Mouse (Mus musculus): ENCODE results near the gene Rgs14. TPM values are rescaled to one million over a fixed set of nuclear protein-coding genes. Genes with fewer than 3 reads are reported as not detected.

Rgs14 gene
- polyA plus RNA-seq, 1 experiment, result 34.7 TPM

DNA sequence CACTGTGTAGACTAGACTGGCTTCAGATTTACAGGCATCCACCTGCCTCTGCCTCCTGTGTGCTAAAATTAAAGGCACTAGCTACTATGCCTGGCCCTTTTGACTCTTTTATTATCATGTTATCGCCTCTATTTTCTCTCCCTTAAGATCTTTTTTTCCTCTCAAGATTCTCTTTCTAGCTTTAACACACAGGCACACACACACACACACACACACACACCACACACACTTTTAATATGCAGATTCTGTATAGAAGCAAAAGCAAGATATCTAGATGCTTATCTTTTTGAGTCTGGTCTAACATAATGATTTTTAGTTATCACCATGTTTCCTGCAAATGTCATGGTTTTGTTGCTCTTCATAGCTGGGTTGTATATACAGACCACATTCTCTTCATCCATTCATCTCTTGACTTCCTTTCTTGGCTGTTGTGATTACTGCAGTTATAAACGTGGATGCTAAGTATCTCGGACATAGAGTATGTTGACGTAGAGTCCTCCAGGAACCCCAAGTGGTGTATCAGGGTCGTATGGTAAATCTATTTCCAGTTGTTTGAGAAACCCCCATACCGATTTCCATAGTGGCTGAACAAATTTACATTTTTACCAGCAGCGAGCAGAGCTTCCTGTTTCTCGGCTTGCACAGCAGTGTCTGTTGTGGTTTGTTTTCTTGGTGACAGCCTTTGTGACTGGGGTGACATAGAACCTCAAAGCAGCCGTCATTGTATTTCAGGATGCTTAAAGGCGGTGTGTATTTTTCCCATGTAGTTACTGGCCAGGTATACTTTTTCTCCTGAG lies 62.6 kb downstream of the Rgs14 start:
- Histone ChIP-seq H3K4me1 (ENCODE audit: control insufficient read depth, insufficient read depth, low read length) (peaks cover 37% of the 10 kb centered on the region), H3K4me3 (ENCODE audit: insufficient read depth, low read length) (no peak overlapping the region), H3K27ac (ENCODE audit: insufficient read depth, low read depth, low read length) (peak overlapping the region; percentile 62)
- TF ChIP-seq CTCF (IDR thresholded peaks at IDR 0.05; ENCODE audit: low read depth, low read length) (no peak), POLR2A (IDR thresholded peaks at IDR 0.05; ENCODE audit: borderline replicate concordance, low read depth, low read length) (no peak)

Other genes with a start within 250 kb of the Rgs14 start
- gene Gm17617, start 236.2 kb upstream of the Rgs14 start, polyA plus RNA-seq (2012; ENCODE audit: insufficient read depth, insufficient read length, missing spikeins), result not detected in 2 replicates
- gene Fgfr4, start 217.1 kb upstream of the Rgs14 start, polyA plus RNA-seq (2012; ENCODE audit: insufficient read depth, insufficient read length, missing spikeins), result not detected in 2 replicates
- gene Nsd1, start 159.9 kb upstream of the Rgs14 start, polyA plus RNA-seq (2012; ENCODE audit: insufficient read depth, insufficient read length, missing spikeins), result 51.0 and 51.4 TPM in 2 replicates
- 283 TPM in 2 replicates for gene Prelid1, start 49.2 kb upstream of the Rgs14 start, polyA plus RNA-seq (2012; ENCODE audit: insufficient read depth, insufficient read length, missing spikeins)
- 75.6 and 91.3 TPM in 2 replicates for gene Rab24, start 47.8 kb upstream of the Rgs14 start, polyA plus RNA-seq (2012; ENCODE audit: insufficient read depth, insufficient read length, missing spikeins)
- gene Mxd3, start 39.9 kb upstream of the Rgs14 start, polyA plus RNA-seq (2012; ENCODE audit: insufficient read depth, insufficient read length, missing spikeins), result 8.6 and 8.8 TPM in 2 replicates
- 94.1 and 94.6 TPM in 2 replicates for gene Lman2, start 6.9 kb upstream of the Rgs14 start, polyA plus RNA-seq (2012; ENCODE audit: insufficient read depth, insufficient read length, missing spikeins)
- gene Slc34a1, start 28.5 kb downstream of the Rgs14 start, polyA plus RNA-seq (2012; ENCODE audit: insufficient read depth, insufficient read length, missing spikeins), result not detected in 2 replicates
- gene Pfn3, start 45.5 kb downstream of the Rgs14 start, polyA plus RNA-seq (2012; ENCODE audit: insufficient read depth, insufficient read length, missing spikeins), result not detected in 2 replicates
- not detected in 2 replicates for gene F12, start 57.1 kb downstream of the Rgs14 start, polyA plus RNA-seq (2012; ENCODE audit: insufficient read depth, insufficient read length, missing spikeins)
- 42.1 and 43.0 TPM in 2 replicates for gene Grk6, start 75.3 kb downstream of the Rgs14 start, polyA plus RNA-seq (2012; ENCODE audit: insufficient read depth, insufficient read length, missing spikeins)
- not detected in 2 replicates for gene Prr7, start 94.5 kb downstream of the Rgs14 start, polyA plus RNA-seq (2012; ENCODE audit: insufficient read depth, insufficient read length, missing spikeins)
- gene Dbn1, start 118.4 kb downstream of the Rgs14 start, polyA plus RNA-seq (2012; ENCODE audit: insufficient read depth, insufficient read length, missing spikeins), result 0.62 and 1.2 TPM in 2 replicates
- 6.0 TPM in 2 replicates for gene Pdlim7, start 143.9 kb downstream of the Rgs14 start, polyA plus RNA-seq (2012; ENCODE audit: insufficient read depth, insufficient read length, missing spikeins)
- gene Dok3, start 159.6 kb downstream of the Rgs14 start, polyA plus RNA-seq (2012; ENCODE audit: insufficient read depth, insufficient read length, missing spikeins), result 87.8 and 94.2 TPM in 2 replicates
- 39.1 and 39.8 TPM in 2 replicates for gene Ddx41, start 166.9 kb downstream of the Rgs14 start, polyA plus RNA-seq (2012; ENCODE audit: insufficient read depth, insufficient read length, missing spikeins)
- 45.6 and 47.6 TPM in 2 replicates for gene Fam193b, start 201.4 kb downstream of the Rgs14 start, polyA plus RNA-seq (2012; ENCODE audit: insufficient read depth, insufficient read length, missing spikeins)
- 90.3 and 94.9 TPM in 2 replicates for gene Tmed9, start 204.0 kb downstream of the Rgs14 start, polyA plus RNA-seq (2012; ENCODE audit: insufficient read depth, insufficient read length, missing spikeins)
- gene B4galt7, start 230.2 kb downstream of the Rgs14 start, polyA plus RNA-seq (2012; ENCODE audit: insufficient read depth, insufficient read length, missing spikeins), result 25.2 and 27.5 TPM in 2 replicates

All from bone marrow macrophage, adult 2 months (primary cell).